Mouse (Mus musculus): ENCODE results near the gene Spc25. TPM values are rescaled to one million over a fixed set of nuclear protein-coding genes. Genes with fewer than 3 reads are reported as not detected.

Spc25 gene
- 41.9 and 47.4 TPM in 2 replicates for polyA plus RNA-seq (2012; ENCODE audit: insufficient read depth, insufficient read length, missing spikeins)

GRCm38 (mm10) chr2:69205791-69206351 is at the start of gene Spc25:
TSS of gene Spc25 (minus strand) at chr2:69206194.
- Histone ChIP-seq H3K27ac (ENCODE audit: insufficient read depth, low read depth, low read length) (peak within 1 kb of the TSS; percentile 25), H3K4me1 (ENCODE audit: control insufficient read depth, insufficient read depth, low read length) (peaks cover 4% of the 10 kb centered on the region), H3K4me3 (ENCODE audit: insufficient read depth, low read length) (peak within 1 kb of the TSS; percentile 83)
- TF ChIP-seq POLR2A (IDR thresholded peaks at IDR 0.05; ENCODE audit: borderline replicate concordance, low read depth, low read length) (no peak), CTCF (IDR thresholded peaks at IDR 0.05; ENCODE audit: low read depth, low read length) (no peak)

- TF ChIP-seq CTCF (IDR thresholded peaks at IDR 0.05; ENCODE audit: low read depth, low read length) (no peak), POLR2A (IDR thresholded peaks at IDR 0.05; ENCODE audit: borderline replicate concordance, low read depth, low read length) (no peak)
- no peaks in the 10 kb centered on the region for H3K4me1 ChIP-seq (ENCODE audit: control insufficient read depth, insufficient read depth, low read length)
- H3K4me3 ChIP-seq (ENCODE audit: insufficient read depth, low read length): no peak overlapping the region
- H3K27ac ChIP-seq (ENCODE audit: insufficient read depth, low read depth, low read length): no peak overlapping the region
Observed at GRCm38 (mm10) chr2:69248221-69248755, 42.3 kb upstream of the Spc25 start.

- Histone ChIP-seq H3K4me1 (ENCODE audit: control insufficient read depth, insufficient read depth, low read length) (no peaks in the 10 kb centered on the region), H3K27ac (ENCODE audit: insufficient read depth, low read depth, low read length) (no peak overlapping the region), H3K4me3 (ENCODE audit: insufficient read depth, low read length) (no peak overlapping the region)
- TF ChIP-seq POLR2A (IDR thresholded peaks at IDR 0.05; ENCODE audit: borderline replicate concordance, low read depth, low read length) (no peak), CTCF (IDR thresholded peaks at IDR 0.05; ENCODE audit: low read depth, low read length) (no peak)
Observed at GRCm38 (mm10) chr2:69247081-69247480, 41.1 kb upstream of the Spc25 start.

- no peak for TF ChIP-seq POLR2A (IDR thresholded peaks at IDR 0.05; ENCODE audit: borderline replicate concordance, low read depth, low read length)
- TF ChIP-seq CTCF (IDR thresholded peaks at IDR 0.05; ENCODE audit: low read depth, low read length): no peak
Observed at GRCm38 (mm10) chr2:69244924-69245323, 38.9 kb upstream of the Spc25 start.

GRCm38 (mm10) chr2:69239315-69239714 is 33.3 kb upstream of the Spc25 start:
- H3K27ac ChIP-seq (ENCODE audit: insufficient read depth, low read depth, low read length): no peak overlapping the region
- no peaks in the 10 kb centered on the region for H3K4me1 ChIP-seq (ENCODE audit: control insufficient read depth, insufficient read depth, low read length)
- TF ChIP-seq CTCF (IDR thresholded peaks at IDR 0.05; ENCODE audit: low read depth, low read length) (no peak), POLR2A (IDR thresholded peaks at IDR 0.05; ENCODE audit: borderline replicate concordance, low read depth, low read length) (no peak)
- no peak overlapping the region for H3K4me3 ChIP-seq (ENCODE audit: insufficient read depth, low read length)

More at GRCm38 (mm10) chr2:69244924-69245323, 38.9 kb upstream of the Spc25 start:
- no peak overlapping the region for H3K4me3 ChIP-seq (ENCODE audit: insufficient read depth, low read length)
- H3K4me1 ChIP-seq (ENCODE audit: control insufficient read depth, insufficient read depth, low read length): no peaks in the 10 kb centered on the region
- H3K27ac ChIP-seq (ENCODE audit: insufficient read depth, low read depth, low read length): no peak overlapping the region

GRCm38 (mm10) chr2:69234976-69235678 is 29.1 kb upstream of the Spc25 start:
- H3K27ac ChIP-seq (ENCODE audit: insufficient read depth, low read depth, low read length): no peak overlapping the region
- TF ChIP-seq POLR2A (IDR thresholded peaks at IDR 0.05; ENCODE audit: borderline replicate concordance, low read depth, low read length) (no peak), CTCF (IDR thresholded peaks at IDR 0.05; ENCODE audit: low read depth, low read length) (no peak)
- H3K4me1 ChIP-seq (ENCODE audit: control insufficient read depth, insufficient read depth, low read length): peaks cover 4% of the 10 kb centered on the region
- no peak overlapping the region for H3K4me3 ChIP-seq (ENCODE audit: insufficient read depth, low read length)

- H3K4me1 ChIP-seq (ENCODE audit: control insufficient read depth, insufficient read depth, low read length): peaks cover 4% of the 10 kb centered on the region
- H3K4me3 ChIP-seq (ENCODE audit: insufficient read depth, low read length): no peak overlapping the region
- TF ChIP-seq CTCF (IDR thresholded peaks at IDR 0.05; ENCODE audit: low read depth, low read length) (no peak), POLR2A (IDR thresholded peaks at IDR 0.05; ENCODE audit: borderline replicate concordance, low read depth, low read length) (no peak)
- H3K27ac ChIP-seq (ENCODE audit: insufficient read depth, low read depth, low read length): no peak overlapping the region
Observed at GRCm38 (mm10) chr2:69232101-69232500, 26.1 kb upstream of the Spc25 start.

- peaks cover 4% of the 10 kb centered on the region for H3K4me1 ChIP-seq (ENCODE audit: control insufficient read depth, insufficient read depth, low read length)
- no peak overlapping the region for H3K4me3 ChIP-seq (ENCODE audit: insufficient read depth, low read length)
- no peak for TF ChIP-seq CTCF (IDR thresholded peaks at IDR 0.05; ENCODE audit: low read depth, low read length)
- H3K27ac ChIP-seq (ENCODE audit: insufficient read depth, low read depth, low read length): no peak overlapping the region
Observed at GRCm38 (mm10) chr2:69230137-69230536, 24.1 kb upstream of the Spc25 start.

GRCm38 (mm10) chr2:69228635-69229034 is 22.6 kb upstream of the Spc25 start:
- Histone ChIP-seq H3K4me3 (ENCODE audit: insufficient read depth, low read length) (no peak overlapping the region), H3K27ac (ENCODE audit: insufficient read depth, low read depth, low read length) (no peak overlapping the region), H3K4me1 (ENCODE audit: control insufficient read depth, insufficient read depth, low read length) (peaks cover 4% of the 10 kb centered on the region)
- no peak for TF ChIP-seq POLR2A (IDR thresholded peaks at IDR 0.05; ENCODE audit: borderline replicate concordance, low read depth, low read length)
- no peak for TF ChIP-seq CTCF (IDR thresholded peaks at IDR 0.05; ENCODE audit: low read depth, low read length)

- Histone ChIP-seq H3K4me3 (ENCODE audit: insufficient read depth, low read length) (no peak overlapping the region), H3K27ac (ENCODE audit: insufficient read depth, low read depth, low read length) (no peak overlapping the region), H3K4me1 (ENCODE audit: control insufficient read depth, insufficient read depth, low read length) (peaks cover 3% of the 10 kb centered on the region)
- no peak for TF ChIP-seq POLR2A (IDR thresholded peaks at IDR 0.05; ENCODE audit: borderline replicate concordance, low read depth, low read length)
- TF ChIP-seq CTCF (IDR thresholded peaks at IDR 0.05; ENCODE audit: low read depth, low read length): no peak
Observed at GRCm38 (mm10) chr2:69226876-69227275, 20.9 kb upstream of the Spc25 start.
